ENCODE assay signal across 9 mouse cellular contexts in the genomic region with DNA sequence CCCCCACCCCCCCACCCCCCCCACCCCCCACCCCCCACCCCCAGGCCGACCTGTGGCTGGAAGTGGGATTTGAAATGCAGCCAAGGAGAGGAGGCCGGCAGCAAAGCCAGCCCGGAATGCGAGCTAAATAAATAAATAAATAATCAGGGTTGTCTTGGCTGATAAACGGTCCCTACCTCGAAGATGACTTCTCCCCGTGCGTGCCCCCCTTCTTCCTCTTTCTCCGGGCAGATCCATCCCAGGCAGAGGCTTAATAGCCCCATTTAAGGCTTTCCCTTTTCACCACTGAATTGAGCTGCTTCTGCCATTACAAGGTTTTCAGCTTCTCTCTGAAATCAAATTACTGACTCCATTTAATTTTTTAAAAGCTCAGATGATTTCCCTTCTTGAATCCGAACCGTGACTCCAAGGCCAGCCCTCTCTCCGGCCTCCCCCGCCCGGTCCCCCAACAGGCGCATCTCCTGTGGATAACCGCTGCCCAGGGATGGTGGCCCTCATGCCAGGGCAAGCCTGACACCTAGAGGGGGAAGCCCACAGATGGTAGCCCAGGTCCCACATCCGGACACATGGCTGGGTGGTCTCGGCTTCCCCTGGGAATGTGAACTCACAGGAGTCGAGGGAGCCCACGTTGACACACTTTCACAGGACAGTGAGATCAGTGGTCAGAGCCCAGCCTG. TPM values are rescaled to one million over a fixed set of nuclear protein-coding genes. Genes with fewer than 3 reads are reported as not detected.
DNase-seq lines count a peak whose midpoint lies in the region; ATAC-seq and TF ChIP-seq lines count a peak whose summit lies in the region.
"Had no signal": no experiment of that assay in that cellular context is flagged by ENCODE, and none has a peak within 500 bp of the region (broad histone marks: within the 10 kb centered on the region; RNA-seq: fewer than 3 reads in every experiment).

No protein-coding gene starts in this region.

- H3K27ac ChIP-seq in gastrocnemius, adult 2 months, result no peak overlapping the region
- H3K27ac ChIP-seq in midbrain, embryonic 14.5 days (replicated peaks; ENCODE audit: low read depth, low read length), result no peak overlapping the region
- no peak overlapping the region for H3K27ac ChIP-seq in midbrain, embryonic 13.5 days
- no peak overlapping the region for H3K27ac ChIP-seq in hindbrain, embryonic 15.5 days (replicated peaks)
- H3K27ac ChIP-seq in stomach, embryonic 14.5 days (ENCODE audit: low read length), result no peak overlapping the region

- 41% methylated on average over 19 of the region's 20 CpGs for WGBS in midbrain, embryonic 14.5 days
- 44% methylated on average over 20 of the region's 20 CpGs for WGBS in midbrain, embryonic 13.5 days
- 36% methylated on average over 20 of the region's 20 CpGs for WGBS in hindbrain, embryonic 15.5 days
- WGBS in stomach, embryonic 14.5 days, result 36% methylated on average over 20 of the region's 20 CpGs

- no peaks in the 10 kb centered on the region for H3K4me1 ChIP-seq in midbrain, embryonic 14.5 days (ENCODE audit: control insufficient read depth, insufficient read depth, low read length)
- peaks cover 12% of the 10 kb centered on the region; the same call in 1 of the 2 replicates for H3K4me1 ChIP-seq in midbrain, embryonic 13.5 days (replicated peaks)
- H3K4me1 ChIP-seq in hindbrain, embryonic 15.5 days (replicated peaks), result peaks cover 17% of the 10 kb centered on the region
- H3K4me1 ChIP-seq in stomach, embryonic 14.5 days (ENCODE audit: control insufficient read depth, insufficient read depth, low read length), result peaks cover 20% of the 10 kb centered on the region

- intact Hi-C loops in gastrocnemius, adult 2 months (cut with DNase I), result no loop called here

- H3K9me3 ChIP-seq in midbrain, embryonic 14.5 days (ENCODE audit: control insufficient read depth, low read length), result no peaks in the 10 kb centered on the region
- H3K9me3 ChIP-seq in midbrain, embryonic 13.5 days, result no peaks in the 10 kb centered on the region
- H3K9me3 ChIP-seq in hindbrain, embryonic 15.5 days, result no peaks in the 10 kb centered on the region
- no peaks in the 10 kb centered on the region for H3K9me3 ChIP-seq in stomach, embryonic 14.5 days (ENCODE audit: control insufficient read depth, low read depth, low read length)
- H3K9me3 ChIP-seq: limb, embryonic 15.5 days had no signal

- no peak overlapping the region for H3K4me2 ChIP-seq in midbrain, embryonic 14.5 days (ENCODE audit: low read length)
- no peak overlapping the region for H3K4me2 ChIP-seq in midbrain, embryonic 13.5 days (replicated peaks)
- H3K4me2 ChIP-seq in hindbrain, embryonic 15.5 days, result no peak overlapping the region
- no peak overlapping the region for H3K4me2 ChIP-seq in stomach, embryonic 14.5 days (replicated peaks; ENCODE audit: low read depth, low read length)
- H3K4me2 ChIP-seq: limb, embryonic 15.5 days had no signal

- no peaks in the 10 kb centered on the region for H3K36me3 ChIP-seq in midbrain, embryonic 14.5 days (ENCODE audit: control insufficient read depth, insufficient read depth, low read length)
- no peaks in the 10 kb centered on the region for H3K36me3 ChIP-seq in midbrain, embryonic 13.5 days
- no peaks in the 10 kb centered on the region for H3K36me3 ChIP-seq in hindbrain, embryonic 15.5 days
- H3K36me3 ChIP-seq in stomach, embryonic 14.5 days (ENCODE audit: control insufficient read depth, insufficient read depth, low read length), result no peaks in the 10 kb centered on the region
- H3K36me3 ChIP-seq: limb, embryonic 15.5 days had no signal

- no peak overlapping the region for H3K4me3 ChIP-seq in gastrocnemius, adult 2 months
- no peak overlapping the region for H3K4me3 ChIP-seq in midbrain, embryonic 14.5 days (replicated peaks; ENCODE audit: low read depth, low read length)
- H3K4me3 ChIP-seq in midbrain, embryonic 13.5 days (replicated peaks), result no peak overlapping the region
- H3K4me3 ChIP-seq in hindbrain, embryonic 15.5 days, result no peak overlapping the region
- no peak overlapping the region for H3K4me3 ChIP-seq in stomach, embryonic 14.5 days (ENCODE audit: low read depth, low read length)
- H3K4me3 ChIP-seq: limb, embryonic 15.5 days had no signal

- no peak overlapping the region for H3K9ac ChIP-seq in midbrain, embryonic 14.5 days (replicated peaks; ENCODE audit: low read length)
- no peak overlapping the region for H3K9ac ChIP-seq in midbrain, embryonic 13.5 days (replicated peaks)
- no peak overlapping the region for H3K9ac ChIP-seq in hindbrain, embryonic 15.5 days
- no peak overlapping the region; the same call in 1 of the 2 replicates for H3K9ac ChIP-seq in stomach, embryonic 14.5 days (replicated peaks; ENCODE audit: low read depth, low read length)
- H3K9ac ChIP-seq: limb, embryonic 15.5 days had no signal

- no peak for ATAC-seq in midbrain, embryonic 14.5 days (ENCODE audit: low FRiP score, low TSS enrichment)
- ATAC-seq in midbrain, embryonic 13.5 days, result no peak
- ATAC-seq in hindbrain, embryonic 15.5 days (ENCODE audit: low FRiP score, low read depth), result 0 out of 2 replicates have a peak, but pooled peaks have one; percentile 55
- ATAC-seq in stomach, embryonic 14.5 days (ENCODE audit: insufficient number of reproducible peaks, insufficient read depth, low FRiP score, low read depth), result peak; percentile 21; the same call in 1 of the 2 replicates
- no peak for ATAC-seq in activated CD4-positive, CD25-positive, alpha-beta regulatory T cell, adult 4 months

- no peaks in the 10 kb centered on the region for H3K27me3 ChIP-seq in midbrain, embryonic 14.5 days (ENCODE audit: control insufficient read depth, insufficient read depth, low read length)
- H3K27me3 ChIP-seq in midbrain, embryonic 13.5 days, result no peaks in the 10 kb centered on the region
- no peaks in the 10 kb centered on the region for H3K27me3 ChIP-seq in hindbrain, embryonic 15.5 days
- H3K27me3 ChIP-seq in stomach, embryonic 14.5 days (ENCODE audit: control insufficient read depth, insufficient read depth, low read length), result no peaks in the 10 kb centered on the region

- peak; percentile 43; the same call in 1 of the 2 replicates for TF ChIP-seq CTCF in gastrocnemius, adult 2 months (IDR thresholded peaks at IDR 0.05)

- peak; percentile 63 for DNase-seq in gastrocnemius, adult 2 months
- no peak for DNase-seq in gastrocnemius, adult 8-10 months (ENCODE audit: low spot score in 2 of 2)
- DNase-seq in midbrain, embryonic 14.5 days, result peak; percentile 38
- DNase-seq in layer of hippocampus, adult 9-10 months (ENCODE audit: low spot score), result no peak

RNA-seq across cellular contexts. Expression of gene Gm572, which starts 34.0 kb away (rescaled TPM):
- total RNA-seq in gastrocnemius, adult 2 months (2021), result 1 to 10 TPM; 6.1 to 6.8 TPM
- 1 to 10 TPM; 7.3 to 9.2 (median 8.8) TPM for total RNA-seq in gastrocnemius, adult 8-10 months (2022)
- polyA plus RNA-seq in midbrain, embryonic 14.5 days (2014; fragmentation: Nextera tagmentation; extraction: Ambion mirVana), result not detected in 2 replicates
- not detected in 2 replicates for polyA plus RNA-seq in midbrain, embryonic 13.5 days (2015; fragmentation: Nextera tagmentation; extraction: Ambion mirVana)
- polyA plus RNA-seq in hindbrain, embryonic 15.5 days (2015; fragmentation: Nextera tagmentation; extraction: Ambion mirVana), result not detected in 2 replicates
- polyA plus RNA-seq in stomach, embryonic 14.5 days (2014; fragmentation: Nextera tagmentation; extraction: Ambion mirVana), result not detected in 2 replicates
- not detected for polyA plus RNA-seq in activated CD4-positive, CD25-positive, alpha-beta regulatory T cell, adult 4 months (2017; shearing (Covaris generic))
- polyA plus RNA-seq: limb, embryonic 15.5 days had no signal

RNA-seq across cellular contexts. Expression of gene Tardbp, which starts 50.3 kb away (rescaled TPM):
- total RNA-seq in gastrocnemius, adult 2 months (2021), result 100 to 1,000 TPM; 132 to 136 TPM
- total RNA-seq in gastrocnemius, adult 8-10 months (2022), result 100 to 1,000 TPM; 116 to 129 (median 124) TPM
- polyA plus RNA-seq in midbrain, embryonic 14.5 days (2014; fragmentation: Nextera tagmentation; extraction: Ambion mirVana), result 105 and 106 TPM in 2 replicates
- 283 and 292 TPM in 2 replicates for polyA plus RNA-seq in midbrain, embryonic 13.5 days (2015; fragmentation: Nextera tagmentation; extraction: Ambion mirVana)
- polyA plus RNA-seq in hindbrain, embryonic 15.5 days (2015; fragmentation: Nextera tagmentation; extraction: Ambion mirVana), result 167 and 192 TPM in 2 replicates
- polyA plus RNA-seq in stomach, embryonic 14.5 days (2014; fragmentation: Nextera tagmentation; extraction: Ambion mirVana), result 154 and 159 TPM in 2 replicates
- polyA plus RNA-seq in activated CD4-positive, CD25-positive, alpha-beta regulatory T cell, adult 4 months (2017; shearing (Covaris generic)), result 100 to 1,000 TPM; 149 to 181 TPM

Comparison
In these comparisons a context has a peak if more than half of its experiments do, and no peak if none do; other contexts are left out.
1. DNase-seq: peak in gastrocnemius, adult 2 months (single experiment) and midbrain, embryonic 14.5 days (single experiment); none in gastrocnemius, adult 8-10 months (0 of 2) and layer of hippocampus, adult 9-10 months (single experiment).
2. ATAC-seq: peak in hindbrain, embryonic 15.5 days (single experiment) and stomach, embryonic 14.5 days (single experiment); none in midbrain, embryonic 14.5 days (single experiment), midbrain, embryonic 13.5 days (single experiment) and activated CD4-positive, CD25-positive, alpha-beta regulatory T cell, adult 4 months (single experiment).